Mouse (Mus musculus) T-cell, adult 2 months (primary cell): Measurements from ENCODE around the gene Car2.

Source experiments
- DNase-seq: peaks from one replicate; pipeline ENCODE4 v3.0.0; 2022; ENCODE audit warnings: low spot score

The Car2 gene

DNA sequence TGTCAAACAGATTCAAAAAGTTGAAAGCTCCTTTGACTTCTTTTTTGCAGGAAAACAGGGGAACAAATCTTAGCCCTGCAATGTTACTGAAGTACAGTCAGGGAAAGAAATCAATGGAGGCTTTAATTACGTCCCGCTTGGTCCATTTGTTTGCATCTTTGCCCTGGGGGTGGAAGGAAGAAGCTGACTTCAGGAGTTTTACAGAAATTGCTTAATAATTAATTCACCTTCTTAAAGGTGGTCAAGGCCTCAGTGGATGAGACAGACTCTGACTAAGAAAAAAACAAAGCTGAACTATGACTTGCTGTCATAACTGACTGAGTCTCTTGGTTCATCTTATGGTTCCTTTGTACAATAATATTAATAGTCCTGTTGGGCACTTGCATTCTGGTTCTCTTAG, 59.6 kb downstream of the Car2 start:
- no peak for DNase-seq

DNA sequence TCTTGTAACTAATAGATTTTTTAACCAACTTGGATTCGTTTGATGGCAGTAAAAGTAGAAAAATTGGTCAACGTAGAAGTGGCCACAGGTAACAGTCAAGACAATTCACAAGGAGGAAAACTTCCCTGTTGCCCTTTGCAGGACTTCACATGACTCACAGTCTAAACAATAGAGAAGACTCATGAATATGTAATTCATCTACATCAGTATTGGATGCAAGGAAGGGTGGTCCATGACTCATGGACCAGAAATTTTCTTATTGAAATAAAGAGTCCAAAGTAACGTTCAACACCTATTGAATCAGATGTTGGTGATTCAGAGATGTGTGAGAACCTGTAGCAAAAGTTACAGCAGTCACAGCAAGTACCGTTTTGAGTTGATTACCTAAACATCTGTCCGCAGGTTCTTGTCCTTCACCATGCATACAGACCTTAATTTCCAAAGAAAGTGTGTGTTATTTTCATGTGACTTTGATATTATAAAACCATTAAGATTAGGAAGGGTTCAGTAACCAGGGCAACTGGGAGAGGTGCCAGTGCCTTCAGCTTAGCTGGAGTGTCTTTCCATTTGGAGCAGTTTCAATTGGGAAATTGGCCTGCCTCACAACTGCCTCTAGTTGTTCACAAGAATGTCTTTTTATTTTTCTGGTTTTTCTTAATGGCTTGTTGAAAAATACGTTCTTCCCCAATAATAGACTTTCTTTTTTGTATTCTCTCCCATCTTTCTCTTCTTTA, 62.2 kb downstream of the Car2 start:
- DNase-seq = no peak

DNA sequence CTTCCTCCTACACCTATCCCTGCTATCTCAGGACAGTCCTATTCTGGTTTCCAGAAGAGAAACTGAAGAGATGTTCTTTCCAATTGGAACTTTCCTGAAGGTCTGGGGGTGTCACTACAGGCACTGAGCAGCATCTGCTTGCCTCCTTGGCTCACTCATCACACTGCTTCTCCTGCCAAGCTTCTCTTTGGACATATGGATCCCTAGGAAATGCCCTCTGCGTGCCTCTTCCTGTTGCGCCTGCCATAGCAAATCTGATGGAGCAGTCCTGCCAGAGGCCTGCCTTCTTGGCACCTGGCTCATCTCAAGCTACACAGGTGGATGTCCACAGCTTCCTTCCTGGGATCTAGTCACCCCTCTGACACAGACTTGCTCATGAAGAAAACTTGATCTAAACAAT, 64.0 kb downstream of the Car2 start:
- no peak for DNase-seq
